In genomic region chr19:53458770-53459406, GRCm38 (mm10) we compare ENCODE assay signal across 10 mouse cellular contexts.
A peak's percentile ranks its signal among the peaks of the same experiment; 100 is the strongest.
DNase-seq lines count a peak whose midpoint lies in the region; ATAC-seq and TF ChIP-seq lines count a peak whose summit lies in the region.
"Had no signal": no experiment of that assay in that cellular context is flagged by ENCODE, and none has a peak within 500 bp of the region (broad histone marks: within the 10 kb centered on the region; RNA-seq: fewer than 3 reads in every experiment).

No protein-coding gene starts in this region.

- H3K4me1 ChIP-seq in heart, embryonic 11.5 days (ENCODE audit: control insufficient read depth, insufficient read depth, low read length), result peaks cover 7% of the 10 kb centered on the region
- H3K4me1 ChIP-seq in ES-E14 (ENCODE audit: control insufficient read depth in 2 of 2, insufficient read depth in 2 of 2, low read length in 2 of 2, poor library complexity in 1 of 2), result peaks cover 6 to 22% of the 10 kb centered on the region in 2 experiments
- peaks cover 16% of the 10 kb centered on the region for H3K4me1 ChIP-seq in hindbrain, embryonic 14.5 days (replicated peaks; ENCODE audit: control insufficient read depth, insufficient read depth, low read length)
- peaks cover 22% of the 10 kb centered on the region for H3K4me1 ChIP-seq in midbrain, embryonic 15.5 days

- DNase-seq in heart, postnatal 10 days, result no peak
- no peak for DNase-seq in ES-E14 (ENCODE audit: low read depth, low spot score)
- no peak for DNase-seq in hindbrain, embryonic 14.5 days (ENCODE audit: low spot score)
- no peak for DNase-seq in T-cell, adult 2 months (ENCODE audit: low spot score)
- DNase-seq in gastrocnemius, postnatal 14 days, result no peak
- no peak for DNase-seq in urinary bladder, postnatal 4 days (ENCODE audit: low spot score in 2 of 2)
- DNase-seq: kidney, postnatal 10 days had no signal

- H3K9me3 ChIP-seq in heart, embryonic 11.5 days (replicated peaks; ENCODE audit: control insufficient read depth, low read length), result no peaks in the 10 kb centered on the region
- no peaks in the 10 kb centered on the region for H3K9me3 ChIP-seq in ES-E14 (ENCODE audit: control insufficient read depth, insufficient read depth, low read depth, low read length)
- no peaks in the 10 kb centered on the region for H3K9me3 ChIP-seq in hindbrain, embryonic 14.5 days (ENCODE audit: control insufficient read depth, low read length)
- no peaks in the 10 kb centered on the region for H3K9me3 ChIP-seq in midbrain, embryonic 15.5 days
- H3K9me3 ChIP-seq: heart, embryonic 13.5 days had no signal

- H3K9ac ChIP-seq in heart, embryonic 11.5 days (ENCODE audit: low read depth, low read length), result no peak overlapping the region
- H3K9ac ChIP-seq in ES-E14 (ENCODE audit: insufficient read depth, low read depth, low read length, poor library complexity, severe bottlenecking), result peak overlapping the region; percentile 0; the same call in 1 of the 2 replicates
- H3K9ac ChIP-seq in hindbrain, embryonic 14.5 days, result peak overlapping the region; percentile 40; the same call in 1 of the 2 replicates
- no peak overlapping the region for H3K9ac ChIP-seq in midbrain, embryonic 15.5 days
- H3K9ac ChIP-seq: heart, embryonic 13.5 days had no signal

- H3K27ac ChIP-seq in heart, embryonic 11.5 days (ENCODE audit: low read depth, low read length), result 0 out of 2 replicates have a peak overlapping the region, but pooled peaks have one; percentile 24
- peak overlapping the region; percentile 10; the same call in 1 of the 2 replicates for H3K27ac ChIP-seq in ES-E14 (ENCODE audit: insufficient read depth, low read depth, low read length, poor library complexity, severe bottlenecking)
- peak overlapping the region; percentile 43; the same call in 1 of the 2 replicates for H3K27ac ChIP-seq in hindbrain, embryonic 14.5 days
- peak overlapping the region; percentile 68 for H3K27ac ChIP-seq in midbrain, embryonic 15.5 days
- H3K27ac ChIP-seq: heart, embryonic 13.5 days had no signal

- in situ Hi-C loops in ES-E14 (cut with MboI; ENCODE audit: low sequenced_read_pairs in 2 of 2, unreplicated experiment in 2 of 2), result no loop called here

- H3K4me3 ChIP-seq in heart, embryonic 11.5 days (ENCODE audit: low read depth, low read length), result no peak overlapping the region
- H3K4me3 ChIP-seq in ES-E14 (ENCODE audit: insufficient read depth in 1 of 2, low read depth in 1 of 2, low read length in 2 of 2, poor library complexity in 1 of 2, severe bottlenecking in 1 of 2), result 0 out of 4 replicates have a peak overlapping the region, but pooled peaks of 1 of the 2 experiments have one; percentile 0
- no peak overlapping the region for H3K4me3 ChIP-seq in hindbrain, embryonic 14.5 days (replicated peaks; ENCODE audit: low read length)
- H3K4me3 ChIP-seq in midbrain, embryonic 15.5 days, result no peak overlapping the region
- H3K4me3 ChIP-seq: heart, embryonic 13.5 days had no signal

- intact Hi-C loops in heart, postnatal 10 days (cut with DNase I), result no loop called here
- intact Hi-C loops in gastrocnemius, postnatal 14 days (cut with DNase I; ENCODE audit: low total_unique reads), result no loop called here

- H3K4me2 ChIP-seq in heart, embryonic 11.5 days, result no peak overlapping the region
- H3K4me2 ChIP-seq in hindbrain, embryonic 14.5 days (replicated peaks), result no peak overlapping the region
- H3K4me2 ChIP-seq in midbrain, embryonic 15.5 days, result peak overlapping the region; percentile 20; the same call in 1 of the 2 replicates
- H3K4me2 ChIP-seq: heart, embryonic 13.5 days had no signal

- no peaks in the 10 kb centered on the region for H3K36me3 ChIP-seq in heart, embryonic 11.5 days (ENCODE audit: control insufficient read depth, insufficient read depth, low read length)
- no peaks in the 10 kb centered on the region for H3K36me3 ChIP-seq in ES-E14 (ENCODE audit: control insufficient read depth, insufficient read depth, low read length, poor library complexity, severe bottlenecking)
- no peaks in the 10 kb centered on the region for H3K36me3 ChIP-seq in hindbrain, embryonic 14.5 days (replicated peaks; ENCODE audit: control insufficient read depth, insufficient read depth)
- no peaks in the 10 kb centered on the region for H3K36me3 ChIP-seq in midbrain, embryonic 15.5 days (replicated peaks)
- H3K36me3 ChIP-seq: heart, embryonic 13.5 days had no signal

- WGBS in heart, embryonic 11.5 days (ENCODE audit: insufficient replicate concordance), result 36% methylated on average over 10 of the region's 10 CpGs
- WGBS in hindbrain, embryonic 14.5 days, result 46% methylated on average over 10 of the region's 10 CpGs
- 48% methylated on average over 10 of the region's 10 CpGs for WGBS in midbrain, embryonic 15.5 days

- no peak for ATAC-seq in heart, embryonic 11.5 days (replicated peaks; ENCODE audit: insufficient number of reproducible peaks, low FRiP score, low TSS enrichment)
- ATAC-seq in hindbrain, embryonic 14.5 days (ENCODE audit: low FRiP score), result no peak; the same call in 1 of the 2 replicates
- peak; percentile 50 for ATAC-seq in midbrain, embryonic 15.5 days (replicated peaks)

- H3K27me3 ChIP-seq in heart, embryonic 11.5 days (ENCODE audit: control insufficient read depth, insufficient read depth, low read length), result no peaks in the 10 kb centered on the region
- 0 out of 2 replicates have a peak, but pooled peaks cover 8% of the 10 kb centered on the region for H3K27me3 ChIP-seq in hindbrain, embryonic 14.5 days (ENCODE audit: control insufficient read depth, insufficient read depth, low read length)
- H3K27me3 ChIP-seq in midbrain, embryonic 15.5 days (replicated peaks), result 0 out of 2 replicates have a peak, but pooled peaks cover 2% of the 10 kb centered on the region

TF ChIP-seq in ES-E14, 5 proteins besides CTCF, POLR2A, EP300 and RAD21:
- TF ChIP-seq ZNF384 (IDR thresholded peaks at IDR 0.05; ENCODE audit: low read depth, low read length) (no peak), HCFC1 (IDR thresholded peaks at IDR 0.05; ENCODE audit: borderline replicate concordance, insufficient read depth, low read length) (no peak), MAFK (IDR thresholded peaks at IDR 0.05; ENCODE audit: insufficient read depth, low read depth, low read length) (no peak), ZC3H11A (IDR thresholded peaks at IDR 0.05; ENCODE audit: borderline replicate concordance, low read depth, low read length) (no peak), CHD2 (IDR thresholded peaks at IDR 0.05; ENCODE audit: low read depth, low read length) (no peak)

Comparison
In these comparisons a context has a peak if more than half of its experiments do, and no peak if none do; other contexts are left out.
1. H3K27ac ChIP-seq: peak in every context shown above with its lines; median percentile 68 in midbrain, embryonic 15.5 days; 43 in hindbrain, embryonic 14.5 days; 24 in heart, embryonic 11.5 days; 10 in ES-E14.
2. H3K9ac ChIP-seq: peak in ES-E14 (single experiment) and hindbrain, embryonic 14.5 days (single experiment); none in heart, embryonic 11.5 days (single experiment) and midbrain, embryonic 15.5 days (single experiment).